Mouse (Mus musculus) thymus, adult 18-20 months (tissue): ENCODE data around the gene Adgb.
"Not testable (repeated sequence)": the region's sequence is repeated elsewhere in the genome, so short reads cannot be mapped to it uniquely, and the experiment has no call there.

Experiments used
- DNase-seq, 2 experiments: peaks; one replicate each; pipeline ENCODE4 v3.0.0; 2022; ENCODE audit warnings: mixed read lengths in 2 of 2

The Adgb gene

DNA sequence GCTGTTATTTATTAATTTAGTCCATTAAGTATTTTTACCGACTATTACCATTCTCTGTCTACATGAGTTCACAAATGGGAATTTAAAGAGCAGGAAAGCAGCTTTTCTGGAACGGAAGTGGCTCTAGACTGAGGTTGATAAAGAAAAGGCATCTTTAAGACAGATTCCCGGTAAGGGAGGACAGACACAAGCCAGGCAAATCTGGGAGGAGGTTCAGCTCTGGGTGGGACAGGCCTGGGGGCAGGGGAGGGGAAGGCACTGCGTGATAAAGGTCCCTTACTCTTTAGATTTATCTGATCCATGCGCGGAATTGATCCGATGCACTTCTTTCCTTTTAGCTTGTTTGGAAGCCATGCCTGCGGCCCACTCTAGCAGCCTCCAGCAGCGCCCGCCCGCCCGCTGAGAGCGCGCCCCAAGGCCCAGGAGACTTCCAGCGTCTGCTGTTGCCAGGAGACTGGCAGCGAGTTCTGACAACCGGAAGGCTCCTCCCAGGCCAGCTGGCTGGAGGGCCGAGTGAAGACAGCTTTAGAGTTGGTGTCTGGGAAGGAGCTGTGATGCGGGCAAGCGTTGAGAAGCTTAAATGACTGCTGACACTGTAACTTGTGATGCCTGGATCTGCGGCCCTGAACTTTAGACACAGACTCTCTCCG is at the start of gene Adgb:
TSS of gene Adgb (minus strand) at position 366 of the 650 bp plus-strand sequence.
- peak; percentile 5 to 10 for DNase-seq

- no peak for DNase-seq
These were observed 8.0 kb upstream of the Adgb start for GRCm38 (mm10) chr10:10480139-10480538.

DNA sequence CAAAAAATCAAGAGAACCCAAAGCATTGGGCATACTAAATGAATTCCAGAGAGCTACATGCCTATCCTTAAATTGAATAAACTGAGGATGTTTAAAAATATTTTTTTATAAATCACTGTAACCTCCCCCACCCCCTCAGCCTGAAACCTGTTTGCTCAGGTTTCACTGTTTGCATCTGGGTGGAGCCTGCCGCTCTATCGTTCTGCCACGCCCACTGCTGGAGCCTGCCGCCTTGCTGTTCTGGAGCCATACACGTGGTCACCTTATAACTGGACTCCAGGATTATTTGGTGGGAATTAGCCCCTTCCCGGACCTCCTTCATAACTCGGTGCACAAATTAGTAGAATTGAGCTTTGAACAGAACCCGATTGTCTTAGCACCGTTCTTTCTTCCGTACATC is 5.3 kb upstream of the Adgb start:
- DNase-seq: not testable (repeated sequence)

DNA sequence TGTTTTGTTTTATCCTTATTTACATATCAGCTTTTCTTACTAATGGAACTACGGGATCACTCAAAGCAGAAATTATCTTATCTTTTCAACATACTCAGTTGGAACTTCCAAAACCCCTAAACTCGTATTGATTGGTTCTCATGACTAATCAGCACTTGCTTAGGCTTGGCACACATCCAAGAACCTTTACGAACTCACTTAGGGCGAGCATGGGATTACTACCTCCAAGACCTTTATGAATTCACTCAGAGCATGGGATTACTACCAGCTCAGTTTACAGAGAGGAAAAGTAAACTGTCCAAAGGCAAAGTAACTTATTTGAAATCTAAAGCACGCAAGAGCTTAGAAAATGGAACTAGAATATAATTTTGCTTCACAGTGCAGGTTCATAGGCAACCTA is 4.8 kb upstream of the Adgb start:
- DNase-seq: no peak

- no peak for DNase-seq
These were observed 4.4 kb upstream of the Adgb start for GRCm38 (mm10) chr10:10476549-10476948.

DNA sequence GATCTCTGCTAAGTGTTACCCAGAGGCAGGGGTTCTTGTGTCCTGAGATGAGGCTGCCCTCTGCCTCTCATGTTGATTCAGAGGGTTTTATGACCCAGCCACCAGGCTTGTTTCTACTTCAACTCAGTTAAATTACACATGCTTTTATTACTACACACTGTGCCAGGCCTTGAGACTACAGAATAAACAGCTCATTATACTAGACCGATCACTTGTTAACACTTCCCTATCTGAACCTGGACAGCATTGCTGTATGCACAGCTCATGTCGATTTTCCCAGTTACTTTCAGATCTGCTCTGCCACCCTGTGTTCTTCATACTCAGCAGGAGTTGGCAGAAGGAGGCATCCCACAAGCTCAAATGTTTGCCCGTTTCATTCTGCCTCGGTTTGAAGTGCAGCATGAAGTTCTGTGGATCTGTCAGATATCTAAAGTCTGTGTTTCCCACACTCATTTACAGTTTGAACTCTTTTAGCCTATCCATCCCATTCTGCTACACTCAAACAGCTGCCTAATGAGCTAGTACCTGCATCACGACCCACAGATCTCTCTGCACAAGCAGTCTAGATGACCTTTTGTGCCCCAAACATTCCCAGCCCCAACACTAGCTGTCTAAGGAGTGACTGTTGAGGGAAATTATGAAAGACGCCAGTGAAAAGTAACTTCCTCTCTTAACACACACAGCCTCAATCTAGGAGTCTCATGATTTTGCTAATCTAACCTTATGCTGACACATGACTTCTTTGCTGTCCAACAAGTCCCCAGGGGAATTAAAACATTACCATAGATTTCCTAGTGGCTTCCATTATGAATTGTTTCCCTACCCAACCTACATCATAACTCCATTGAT is 3.2 kb downstream of the Adgb start:
- no peak for DNase-seq

- no peak for DNase-seq
These were observed 12.0 kb downstream of the Adgb start for GRCm38 (mm10) chr10:10460113-10460512.

GRCm38 (mm10) chr10:10456991-10457390 is 15.1 kb downstream of the Adgb start:
- DNase-seq: no peak

GRCm38 (mm10) chr10:10449067-10449466 is 23.1 kb downstream of the Adgb start:
- DNase-seq: no peak

DNA sequence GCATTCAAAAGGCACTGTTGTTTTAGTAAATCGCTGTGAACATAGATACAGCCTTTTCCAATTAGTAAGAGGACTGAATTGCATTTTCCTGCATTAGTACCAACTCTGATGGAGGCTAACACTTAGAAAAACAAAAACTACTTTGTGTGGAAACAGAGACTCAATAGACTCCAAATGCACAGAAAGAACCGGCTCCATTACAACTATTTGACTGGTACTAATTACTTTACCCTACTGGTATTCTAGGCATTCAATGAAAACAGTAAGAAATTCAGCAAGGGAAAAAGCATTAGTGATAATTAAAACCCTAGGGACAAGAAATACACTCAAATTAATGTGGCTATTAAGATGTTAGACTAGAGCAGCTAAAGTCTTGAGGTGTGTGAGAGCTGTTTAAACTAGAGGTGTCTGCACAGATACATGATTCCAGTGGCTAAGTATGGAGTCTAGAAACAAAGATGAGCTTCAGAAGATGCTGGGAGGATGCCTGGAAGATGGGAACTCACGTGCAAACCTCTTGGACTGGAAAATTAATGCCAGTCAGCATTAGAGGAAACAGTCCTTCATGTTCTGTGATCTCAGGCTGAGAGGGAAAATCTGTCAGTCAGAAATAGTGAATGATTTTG is 27.2 kb downstream of the Adgb start:
- no peak for DNase-seq

GRCm38 (mm10) chr10:10443558-10443957 is 28.6 kb downstream of the Adgb start:
- DNase-seq: no peak

GRCm38 (mm10) chr10:10435014-10435413 is 37.1 kb downstream of the Adgb start:
- DNase-seq: no peak

DNA sequence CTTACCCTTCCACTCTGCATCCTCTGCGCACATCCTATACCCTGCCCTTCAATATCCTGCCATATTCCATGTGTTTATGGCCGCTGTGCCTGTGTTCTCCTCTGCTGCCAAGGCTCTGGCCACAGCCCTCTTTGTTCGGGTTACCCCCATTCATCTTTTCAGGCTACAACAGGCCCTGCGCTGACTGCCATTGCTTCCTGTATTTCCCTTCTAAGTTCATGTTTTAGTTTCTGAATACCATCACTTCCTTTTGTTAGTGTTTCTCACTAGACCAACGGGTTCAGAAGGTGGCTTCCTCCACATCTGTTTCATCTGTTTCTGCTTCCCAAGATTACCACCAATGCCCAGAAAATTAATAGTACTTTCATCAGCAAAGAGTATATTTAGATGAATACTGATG is 42.5 kb downstream of the Adgb start:
- no peak for DNase-seq

GRCm38 (mm10) chr10:10429032-10429431 is 43.1 kb downstream of the Adgb start:
- no peak for DNase-seq

- DNase-seq: no peak
These were observed 47.7 kb downstream of the Adgb start for GRCm38 (mm10) chr10:10424383-10424782.

DNA sequence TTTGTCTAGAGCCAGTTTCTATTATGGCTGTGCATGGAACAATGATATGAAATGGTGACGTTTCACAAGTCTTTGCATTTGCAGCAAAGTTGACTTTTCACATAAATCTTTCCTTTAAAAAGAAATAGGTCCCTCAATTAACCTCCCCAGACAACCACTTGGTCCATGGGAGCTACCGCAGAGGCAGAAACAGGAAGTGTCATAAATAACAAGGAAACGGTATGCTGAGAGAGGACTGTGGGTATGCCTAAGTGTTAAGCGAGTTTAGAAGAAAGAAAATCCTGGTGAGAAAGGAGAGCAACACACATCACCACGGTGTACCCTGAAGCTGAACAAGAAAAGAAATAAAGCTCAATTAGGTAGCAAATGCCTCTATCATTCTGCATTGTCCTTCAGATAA is 61.1 kb downstream of the Adgb start:
- no peak for DNase-seq

GRCm38 (mm10) chr10:10408166-10408565 is 64.0 kb downstream of the Adgb start:
- no peak for DNase-seq

DNA sequence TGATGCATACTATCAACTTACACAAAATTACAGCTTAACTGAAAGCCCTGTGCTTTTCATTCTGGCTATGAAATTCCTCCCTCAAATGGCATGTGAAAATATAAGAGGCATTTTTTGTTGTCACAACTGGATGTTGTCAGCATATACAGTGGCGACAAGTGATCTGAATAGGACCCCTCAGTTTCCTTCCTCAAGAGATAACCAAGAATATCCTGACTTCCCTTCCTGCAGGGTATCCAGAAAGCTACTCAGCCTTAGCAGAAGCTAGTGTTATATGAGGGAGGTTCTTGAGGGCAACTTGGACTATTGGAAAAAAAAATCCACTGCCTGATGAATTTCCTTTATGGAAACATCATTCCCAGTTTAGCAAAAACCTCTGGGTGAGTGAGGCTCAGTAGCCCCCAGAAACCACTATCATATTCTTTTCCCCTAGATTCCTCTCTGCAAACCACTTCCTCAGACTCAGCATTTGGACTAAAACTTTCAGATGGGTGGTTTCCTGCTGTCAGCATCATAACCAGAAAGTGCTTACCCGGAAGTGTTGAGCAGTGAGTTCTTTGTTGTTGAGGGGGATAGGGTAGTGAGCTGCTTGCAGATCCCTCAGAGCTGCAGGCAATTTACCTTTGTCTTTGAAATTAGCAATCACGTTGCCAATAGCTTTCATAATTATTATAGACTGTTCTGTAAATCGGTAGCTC is 76.2 kb downstream of the Adgb start:
- DNase-seq: peak in 1 of 2 experiments; percentile 4

GRCm38 (mm10) chr10:10374629-10375028 is 97.5 kb downstream of the Adgb start:
- no peak for DNase-seq

- no peak for DNase-seq
These were observed 108.1 kb downstream of the Adgb start for GRCm38 (mm10) chr10:10364025-10364424.

GRCm38 (mm10) chr10:10355605-10356227 is 116.4 kb downstream of the Adgb start:
- peak in 1 of 2 experiments; percentile 3 for DNase-seq

DNA sequence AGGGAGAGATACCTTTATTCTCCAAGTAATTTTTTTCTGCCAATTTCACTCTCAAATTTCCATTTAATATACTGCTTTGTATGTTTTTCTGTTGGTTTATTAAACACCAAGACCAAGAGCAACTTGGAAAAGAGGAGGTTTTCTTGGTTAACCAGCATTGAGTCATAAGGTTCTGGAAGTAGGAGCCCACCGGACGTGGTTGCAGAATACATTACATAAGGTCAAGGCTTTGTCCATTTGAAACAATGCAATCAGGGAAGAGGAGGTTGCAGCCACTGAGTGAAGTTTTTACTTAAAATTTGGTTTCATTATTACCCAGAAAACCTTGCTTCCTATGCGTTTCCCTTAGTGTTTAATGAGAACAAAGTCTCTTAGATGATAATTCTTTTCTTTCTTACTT is 119.9 kb downstream of the Adgb start:
- DNase-seq: no peak

DNA sequence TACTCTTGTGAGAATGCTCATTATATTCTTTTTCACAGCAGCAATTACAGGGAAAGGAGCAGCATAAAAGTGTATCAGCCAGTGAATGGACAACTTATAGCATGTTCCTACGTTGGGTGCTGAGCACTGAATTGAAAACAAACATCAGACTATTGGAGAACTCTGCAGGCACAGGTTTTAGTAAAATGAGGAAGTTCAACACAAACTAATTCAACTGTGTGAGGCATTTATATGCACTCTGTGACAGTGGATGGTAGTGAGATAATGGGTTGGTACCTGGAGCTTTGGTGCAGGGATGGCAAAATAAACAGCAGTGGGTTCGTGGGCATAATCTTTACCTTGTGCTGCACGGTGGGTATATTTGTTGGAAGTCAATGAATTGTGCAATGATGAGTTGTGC is 121.6 kb downstream of the Adgb start:
- no peak for DNase-seq
